Mouse (Mus musculus) embryonic facial prominence, embryonic 14.5 days (tissue): ENCODE measurements around the gene Mthfd2l. TPM values are rescaled to one million over a fixed set of nuclear protein-coding genes. Genes with fewer than 3 reads are reported as not detected.

Experiments used
- ATAC-seq: fragments of 200-750 bp; cut with Nextera tagmentation; 2 replicates; pipeline ENCODE4 v1.8.0; 2017; ENCODE audit warnings: low read depth, moderate number of reproducible peaks, moderate TSS enrichment
- DNase-seq: peaks from one replicate; pipeline ENCODE4 v3.0.0-alpha.2; 2015; ENCODE audit warnings: low spot score
- H3K27ac ChIP-seq: fragments of 300-500 bp; sonication (generic); replicated peaks from 2 replicates; pipeline ENCODE4 v1.5.1; 2014; ENCODE audit warnings: low read depth, mild to moderate bottlenecking, low read length, moderate library complexity
- H3K27me3 ChIP-seq: fragments of 300-500 bp; sonication (generic); replicated peaks from 2 replicates; pipeline ENCODE4 v1.6.1; 2014; ENCODE audit warnings: low read length; ENCODE audit not compliant: control insufficient read depth, insufficient read depth
- H3K36me3 ChIP-seq: fragments of 300-500 bp; sonication (generic); 2 replicates; pipeline ENCODE4 v1.6.1; 2014; ENCODE audit warnings: low read length, mixed read lengths; ENCODE audit not compliant: control insufficient read depth, insufficient read depth
- H3K4me1 ChIP-seq: fragments of 300-500 bp; sonication (generic); 2 replicates; pipeline ENCODE4 v1.6.1; 2014; ENCODE audit warnings: antibody characterized with exemption, low read length; ENCODE audit not compliant: control insufficient read depth, insufficient read depth
- H3K4me2 ChIP-seq: fragments of 300-500 bp; sonication (generic); 2 replicates; pipeline ENCODE4 v1.6.1; 2014; ENCODE audit warnings: low read depth, mild to moderate bottlenecking, low read length, moderate library complexity, mixed read lengths
- H3K4me3 ChIP-seq: fragments of 300-500 bp; sonication (generic); 2 replicates; pipeline ENCODE4 v1.5.1; 2014; ENCODE audit warnings: low read depth, mild to moderate bottlenecking, low read length
- H3K9ac ChIP-seq: fragments of 300-500 bp; sonication (generic); 2 replicates; pipeline ENCODE4 v1.6.1; 2014; ENCODE audit warnings: low read depth, mild to moderate bottlenecking, low read length, moderate library complexity, mixed read lengths
- H3K9me3 ChIP-seq: fragments of 300-500 bp; sonication (generic); 2 replicates; pipeline ENCODE4 v1.6.1; 2016; ENCODE audit warnings: low read length; ENCODE audit not compliant: control insufficient read depth
- WGBS: fragments of 180-500 bp; shearing (Covaris S2); extraction: QIAGEN DNeasy Blood & Tissue Kit; methylation state at CpG from one replicate; pipeline ENCODE4 v1.1.7; 2014; 5-methylcytosine and 5-hydroxymethylcytosine counted together
- polyA plus RNA-seq: library from polyadenylated mRNA; unstranded; fragments of >200 nt; fragmentation: Nextera tagmentation; extraction: Ambion mirVana; gene quantifications from 2 replicates; pipeline ENCODE4 v1.2.1, GENCODE M21; 2014

The Mthfd2l gene
- polyA plus RNA-seq, 1 experiment from 2014 or later: 43.1 TPM

DNA sequence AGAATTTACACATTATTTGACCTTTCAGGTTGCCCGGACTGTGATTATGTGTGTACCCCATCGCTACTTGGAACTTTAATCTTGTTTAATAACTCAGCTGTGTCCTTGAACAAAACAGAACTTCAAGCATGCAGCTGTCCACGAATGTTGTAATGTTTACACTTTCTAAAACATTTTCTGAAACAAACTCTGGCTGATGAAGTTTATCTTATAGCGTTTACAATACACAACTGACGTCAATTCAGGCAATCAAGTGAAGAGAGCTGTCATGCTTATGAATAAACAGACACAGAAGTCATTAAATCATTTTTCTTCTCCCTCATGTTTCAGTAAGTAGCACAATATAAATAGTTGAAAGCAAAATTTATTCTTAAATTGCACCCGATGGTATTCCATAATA lies 117.1 kb downstream of the Mthfd2l start:
- H3K4me2 ChIP-seq: no peak overlapping the region
- H3K9me3 ChIP-seq: no peaks in the 10 kb centered on the region
- H3K4me1 ChIP-seq: no peaks in the 10 kb centered on the region
- 64% methylated on average over 6 of the region's 6 CpGs for WGBS
- H3K9ac ChIP-seq: no peak overlapping the region
- no peak overlapping the region for H3K27ac ChIP-seq
- H3K4me3 ChIP-seq: no peak overlapping the region
- H3K36me3 ChIP-seq: no peaks in the 10 kb centered on the region
- ATAC-seq (no peak), DNase-seq (no peak)
- no peaks in the 10 kb centered on the region for H3K27me3 ChIP-seq

DNA sequence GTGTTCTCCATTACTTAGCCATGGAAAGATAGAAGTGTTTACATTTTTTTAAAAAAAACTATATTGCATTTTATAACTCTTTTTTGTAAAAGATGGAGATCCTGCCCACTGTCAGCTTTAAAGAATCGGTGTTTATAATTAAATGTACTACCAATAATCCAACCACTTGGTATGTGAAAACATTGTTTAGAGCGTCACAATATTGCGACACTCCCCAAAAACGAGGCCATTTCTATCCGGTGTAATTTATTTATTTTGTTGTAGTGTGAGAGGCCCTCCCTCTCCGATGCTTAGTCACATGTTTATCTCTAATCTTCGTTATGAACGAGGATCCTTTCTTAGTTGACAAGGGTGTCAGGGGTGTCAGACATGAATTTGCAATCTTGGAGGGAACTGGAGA lies 117.5 kb downstream of the Mthfd2l start:
- H3K4me1 ChIP-seq: no peaks in the 10 kb centered on the region
- no peak overlapping the region for H3K4me2 ChIP-seq
- ATAC-seq (no peak), DNase-seq (no peak)
- no peaks in the 10 kb centered on the region for H3K9me3 ChIP-seq
- H3K27ac ChIP-seq: no peak overlapping the region
- H3K9ac ChIP-seq: no peak overlapping the region
- no peaks in the 10 kb centered on the region for H3K27me3 ChIP-seq
- WGBS: 81% methylated on average over 8 of the region's 8 CpGs
- H3K36me3 ChIP-seq: no peaks in the 10 kb centered on the region
- no peak overlapping the region for H3K4me3 ChIP-seq

Other genes with a start within 250 kb of the Mthfd2l start
- 2.0 and 2.6 TPM in 2 replicates for gene Cxcl5, start 171.8 kb upstream of the Mthfd2l start, polyA plus RNA-seq
- 1.8 and 3.6 TPM in 2 replicates for gene Ppbp, start 162.6 kb upstream of the Mthfd2l start, polyA plus RNA-seq
- gene Pf4, start 158.7 kb upstream of the Mthfd2l start, polyA plus RNA-seq: 94.9 and 125 TPM in 2 replicates
- 0.17 TPM in 1 of 2 replicates, not detected in the other for gene Cxcl3, start 145.0 kb upstream of the Mthfd2l start, polyA plus RNA-seq
- gene Cxcl15, start 136.6 kb upstream of the Mthfd2l start, polyA plus RNA-seq: 0.07 and 0.18 TPM in 2 replicates
- gene Cxcl1, start 39.9 kb upstream of the Mthfd2l start, polyA plus RNA-seq: 1.3 TPM in 2 replicates
- 0.18 TPM in 1 of 2 replicates, not detected in the other for gene Cxcl2, start 27.2 kb upstream of the Mthfd2l start, polyA plus RNA-seq
- 0.34 and 0.35 TPM in 2 replicates for gene Epgn, start 96.3 kb downstream of the Mthfd2l start, polyA plus RNA-seq
- gene Ereg, start 143.5 kb downstream of the Mthfd2l start, polyA plus RNA-seq: 0.06 and 0.07 TPM in 2 replicates
- gene Areg, start 208.5 kb downstream of the Mthfd2l start, polyA plus RNA-seq: 0.56 and 0.92 TPM in 2 replicates